Mouse (Mus musculus): ENCODE data around the gene Nfib.

The Nfib gene

DNA sequence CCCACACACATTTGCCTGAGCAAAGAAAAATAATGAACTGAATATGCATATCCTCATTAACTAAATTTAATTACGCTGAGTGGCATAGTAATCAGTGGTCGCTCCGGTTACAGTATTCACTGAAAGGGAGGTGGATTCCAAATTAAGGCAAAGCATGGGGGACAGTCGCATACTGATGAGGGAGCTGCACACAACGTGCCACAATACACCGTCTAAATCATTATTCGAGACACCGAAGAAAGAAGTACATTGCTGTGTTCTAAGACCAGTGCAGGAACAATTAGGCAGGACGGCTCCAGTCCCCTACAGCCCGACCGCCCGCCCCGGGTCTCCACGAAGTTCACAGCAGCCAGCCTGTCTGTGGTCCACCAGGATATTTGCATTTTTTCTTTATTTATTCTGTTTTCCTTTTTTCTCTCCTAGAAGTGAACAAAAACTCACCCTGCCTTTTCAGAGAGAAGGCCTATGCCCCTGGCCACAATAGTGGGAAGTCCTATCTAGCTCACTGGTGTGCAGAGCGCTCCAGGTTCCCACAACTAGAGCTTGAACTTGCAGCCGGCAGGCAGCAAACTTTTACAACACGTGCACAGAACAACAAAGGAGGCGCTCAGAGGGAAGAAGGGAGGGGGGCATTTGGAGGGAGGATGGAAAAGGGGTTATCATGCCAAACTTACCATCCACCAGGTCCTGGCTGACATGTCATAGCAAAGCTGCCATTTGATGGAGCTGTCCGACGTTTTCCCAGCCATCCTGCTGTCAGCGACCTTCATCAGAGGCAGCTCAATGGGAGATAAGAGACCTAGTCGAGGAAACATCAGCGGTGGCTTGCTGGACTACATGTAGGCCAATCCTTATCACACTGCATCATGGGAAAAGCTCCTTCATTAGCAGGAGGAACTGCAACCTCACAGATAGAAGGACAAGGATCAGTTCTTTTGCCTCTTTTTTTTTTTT, at the start of gene Nfib:
Nfib (minus strand) TSS at position 910 of the 954 bp plus-strand sequence.
- no peak for DNase-seq (ENCODE audit: low spot score)

DNA sequence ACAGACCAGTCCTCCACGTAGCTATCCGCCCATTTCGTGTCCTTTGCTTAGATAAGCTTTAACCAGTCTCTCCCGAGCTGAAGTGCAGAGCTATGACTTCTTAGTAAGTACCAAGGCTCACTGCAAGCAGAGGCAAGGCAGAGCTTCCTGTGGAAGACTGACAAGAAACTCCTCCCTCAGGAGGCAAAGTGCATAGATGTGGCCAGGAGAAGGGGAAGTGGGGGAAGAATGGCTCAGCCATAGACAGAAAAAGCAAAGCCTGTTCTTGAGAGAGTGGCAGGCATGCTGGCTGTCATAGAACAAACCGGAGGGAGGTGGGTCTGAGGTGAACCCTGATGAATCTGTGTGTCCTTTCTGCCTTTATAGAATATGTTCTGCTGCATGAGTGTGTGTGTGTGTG, 30.2 kb upstream of the Nfib start:
- no peak for DNase-seq (ENCODE audit: low spot score)

DNA sequence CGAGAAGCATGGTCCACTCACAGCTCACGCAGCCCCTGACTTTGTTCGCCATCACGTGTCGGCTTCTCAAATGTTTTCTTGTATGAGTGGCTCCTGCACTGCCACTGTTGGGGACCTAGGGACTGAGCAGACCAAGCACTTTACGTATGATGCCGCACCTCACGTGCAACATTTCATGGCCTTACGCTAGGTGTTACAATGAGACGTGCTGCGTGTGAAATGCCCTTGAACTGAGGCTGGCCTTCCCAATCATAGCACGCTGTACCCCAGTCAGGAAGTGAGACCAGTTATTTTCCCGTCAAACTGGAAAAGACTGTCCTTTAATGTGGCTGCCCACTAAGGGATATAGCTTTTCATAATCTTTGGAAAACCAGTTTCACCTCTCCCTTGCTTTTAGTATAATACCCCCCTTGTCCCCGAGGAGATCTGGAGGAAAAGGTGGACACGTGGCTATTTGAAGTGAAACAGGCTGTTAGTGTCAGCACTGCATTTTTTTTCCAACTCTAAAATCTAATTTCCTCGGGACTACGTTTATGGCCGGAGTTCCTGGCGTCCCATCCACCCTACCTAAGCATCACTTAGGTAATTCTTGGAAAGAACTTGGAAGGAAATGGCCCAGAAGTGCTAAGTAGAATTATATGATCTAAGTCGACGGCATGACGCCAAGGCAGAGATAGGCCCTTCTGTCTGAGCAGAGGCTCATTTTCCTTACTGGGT, 29.4 kb upstream of the Nfib start:
- no peak for DNase-seq (ENCODE audit: low spot score)

DNA sequence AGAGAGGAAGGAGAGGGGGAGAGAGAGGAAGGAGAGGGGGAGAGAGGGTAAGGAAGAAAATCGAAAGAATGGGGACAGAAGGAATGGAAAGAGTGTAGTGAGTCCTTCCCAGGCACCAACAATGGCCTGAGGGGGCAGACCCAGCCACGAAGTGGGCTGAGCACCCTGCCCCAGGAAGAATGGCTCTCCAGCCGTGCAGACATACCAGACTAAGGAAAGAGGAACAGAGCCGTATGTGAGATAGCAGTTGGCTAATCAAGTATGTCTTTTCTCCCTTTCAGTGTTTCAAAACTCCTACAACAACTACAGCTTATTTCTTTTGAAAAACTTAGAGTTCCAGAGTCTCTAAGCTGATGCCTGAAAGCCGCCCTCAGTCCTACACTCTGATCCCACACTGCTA, 28.8 kb upstream of the Nfib start:
- DNase-seq (ENCODE audit: low spot score): no peak

DNA sequence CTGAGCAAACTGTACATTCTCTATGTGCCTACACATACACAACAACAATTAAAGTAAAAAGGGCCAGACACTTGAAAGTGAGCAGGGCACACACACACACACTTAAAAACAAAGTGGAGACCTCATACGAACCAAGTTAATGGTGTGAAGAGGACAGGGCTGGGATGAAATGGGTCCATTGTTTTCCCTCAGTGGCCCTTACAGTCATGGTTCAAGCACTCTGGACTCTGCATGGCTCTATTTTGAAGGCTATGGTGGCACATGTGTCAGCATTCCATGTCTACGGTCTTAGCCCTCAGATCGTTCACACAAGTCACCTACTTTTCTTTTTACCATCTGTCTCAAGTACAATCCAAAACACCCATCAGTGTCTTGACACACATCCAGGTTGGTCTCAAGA, 28.1 kb upstream of the Nfib start:
- DNase-seq (ENCODE audit: low spot score): no peak

DNA sequence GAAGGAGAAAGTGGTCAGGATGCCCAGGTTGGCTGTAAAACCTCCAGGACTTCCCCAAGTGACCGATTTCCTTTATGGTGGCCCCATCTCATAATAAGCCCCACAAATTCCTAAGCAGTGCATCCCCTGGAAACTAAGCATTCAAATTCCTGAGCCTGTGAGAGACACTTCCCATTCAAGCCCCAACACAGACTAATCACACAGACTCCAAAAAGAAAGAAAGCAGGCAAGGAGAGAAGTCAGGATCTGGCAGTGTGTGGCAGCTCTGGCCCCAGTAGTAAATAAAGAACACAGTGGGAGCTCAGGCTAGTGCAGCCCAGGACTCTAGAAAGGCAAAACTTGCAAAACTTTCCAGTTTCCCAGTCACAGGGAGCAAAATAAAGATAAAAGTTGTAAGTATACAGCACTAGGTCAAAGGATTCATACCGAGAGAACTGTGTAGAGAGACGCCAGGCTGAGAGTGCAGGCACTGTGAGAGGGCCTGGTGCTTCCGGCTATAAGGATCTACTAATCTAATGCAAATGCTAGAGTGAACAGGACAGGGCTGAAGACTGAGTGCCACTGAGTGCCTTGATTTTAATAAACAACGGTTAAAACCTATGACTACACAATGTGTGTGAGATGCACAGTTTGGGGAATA, 24.8 kb upstream of the Nfib start:
- DNase-seq (ENCODE audit: low spot score): no peak

DNA sequence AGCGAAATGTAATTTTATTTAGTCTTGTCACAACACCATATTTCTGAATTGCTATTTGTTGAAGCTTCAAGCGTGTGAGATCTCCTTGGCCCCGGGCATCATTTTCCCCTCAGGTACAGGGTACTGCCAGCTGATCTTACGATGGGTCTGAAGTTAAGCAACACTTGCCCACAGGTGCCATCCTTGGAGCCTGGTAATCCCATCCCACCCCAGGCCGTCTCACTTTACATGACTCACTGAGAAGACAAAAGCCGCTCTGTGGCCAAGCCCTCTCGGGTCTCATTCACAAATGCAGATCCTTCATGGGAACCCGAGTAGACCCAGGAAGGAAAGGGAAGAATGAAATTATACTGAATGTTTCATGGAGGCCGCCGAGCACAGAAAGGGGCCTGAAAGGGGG, 18.5 kb upstream of the Nfib start:
- no peak for DNase-seq (ENCODE audit: low spot score)

DNA sequence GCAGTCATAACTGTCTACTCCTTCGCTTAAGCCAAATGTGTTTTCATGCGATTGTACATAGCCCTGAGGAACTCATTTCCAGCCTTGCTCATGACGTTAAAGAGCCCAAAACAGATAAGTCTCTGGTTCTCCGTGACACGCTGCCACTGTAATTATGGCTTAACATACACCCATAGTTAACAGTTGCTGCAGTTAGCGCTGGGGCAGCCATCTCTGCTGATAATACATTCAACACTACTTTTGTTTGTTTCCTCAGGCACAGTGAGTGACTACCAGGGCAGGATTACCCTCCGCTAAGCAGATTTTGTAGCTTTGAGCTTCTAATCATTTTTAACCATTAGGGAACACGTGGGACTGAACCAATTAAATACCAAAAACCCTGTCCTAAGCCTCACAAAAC, 17.5 kb upstream of the Nfib start:
- no peak for DNase-seq (ENCODE audit: low spot score)

DNA sequence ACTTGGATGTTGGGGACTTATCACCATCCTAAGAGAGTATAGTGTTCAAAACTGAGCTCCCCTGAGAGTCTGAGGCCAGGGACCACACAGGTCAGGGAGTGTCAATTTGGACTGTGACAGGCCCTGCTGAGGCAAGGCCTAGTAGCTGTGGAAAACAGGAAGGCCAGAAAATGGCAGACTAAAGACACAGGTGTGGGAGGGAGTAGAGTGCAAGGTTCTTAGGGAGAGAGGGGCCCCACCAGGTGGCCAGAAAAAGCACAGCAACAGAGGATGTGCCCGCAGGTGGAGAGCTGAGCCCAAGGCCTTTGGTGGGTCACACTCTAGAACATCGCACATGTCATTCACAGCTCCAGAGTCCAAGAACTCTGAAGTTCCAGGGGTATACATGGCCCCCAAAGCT, 10.3 kb upstream of the Nfib start:
- DNase-seq (ENCODE audit: low spot score): no peak

DNA sequence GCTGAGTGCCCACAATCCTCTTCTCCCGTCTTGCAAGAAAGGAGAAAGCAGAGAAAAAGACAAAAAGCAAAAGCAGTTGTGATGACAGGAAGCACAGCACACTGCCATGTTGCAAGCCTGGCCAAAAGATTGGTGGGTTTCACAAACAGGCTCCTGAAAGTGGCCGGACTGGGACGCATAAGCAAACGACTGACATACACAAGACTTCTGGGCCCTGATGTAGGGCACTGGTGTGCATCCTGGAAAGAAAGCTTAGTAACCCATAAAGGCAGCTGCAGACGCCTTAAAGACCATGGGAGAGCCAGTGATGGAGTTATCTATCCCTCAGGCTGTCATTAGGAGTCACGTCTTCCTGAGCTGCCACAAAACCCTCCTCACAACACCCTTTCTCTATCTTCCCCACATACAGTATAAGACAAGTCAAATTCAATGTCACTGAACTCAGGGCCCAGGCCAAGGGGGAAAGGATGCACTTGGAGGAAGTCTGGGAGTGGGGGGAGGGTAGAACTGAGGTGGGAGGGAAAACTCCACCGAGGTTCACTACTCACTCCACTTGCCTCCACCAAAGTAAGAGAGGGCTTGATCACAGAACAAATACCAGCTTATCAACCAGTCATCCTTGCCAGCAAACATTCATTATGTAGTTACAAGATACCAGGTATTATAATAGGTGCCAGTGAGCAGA, 6.2 kb upstream of the Nfib start:
- no peak for DNase-seq (ENCODE audit: low spot score)

DNA sequence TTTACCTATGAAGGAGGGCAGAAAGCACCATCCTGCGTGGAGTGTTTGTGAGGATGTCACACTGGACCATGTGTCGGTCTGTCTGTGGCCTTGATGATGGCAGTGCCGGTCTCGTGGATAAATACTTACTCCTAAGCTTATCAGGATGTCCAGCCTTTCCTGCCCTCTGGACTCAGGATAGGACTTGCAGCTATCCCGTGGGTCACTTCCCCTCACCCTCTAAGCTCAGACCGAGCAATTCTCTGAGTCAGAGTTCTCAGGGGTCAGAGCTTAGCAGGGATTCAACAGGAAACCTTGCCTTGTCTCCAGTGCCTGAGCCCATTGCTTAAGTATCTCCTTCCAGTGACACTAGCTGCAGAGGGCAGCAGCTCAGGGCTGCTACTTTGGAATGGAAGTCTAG, 4.1 kb upstream of the Nfib start:
- DNase-seq (ENCODE audit: low spot score): no peak

DNA sequence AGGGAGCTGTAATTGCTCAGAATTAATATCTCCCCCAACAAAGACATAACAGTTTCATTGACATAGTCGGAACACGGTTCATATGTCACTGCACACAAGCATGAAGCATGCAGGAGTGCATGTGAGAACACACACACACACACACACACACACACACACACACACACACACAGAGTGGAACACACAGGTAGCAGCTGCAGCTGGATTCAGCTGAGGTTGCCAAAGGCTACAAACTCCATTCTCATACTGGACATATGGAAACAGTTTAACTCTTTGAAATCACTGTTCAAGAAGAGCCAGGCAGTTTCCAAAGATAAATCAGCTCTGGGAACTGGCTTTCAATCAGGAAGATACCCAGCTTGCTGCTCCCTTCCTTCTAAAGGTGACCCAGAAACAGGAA, 462 bp upstream of the Nfib start:
- DNase-seq (ENCODE audit: low spot score): no peak

DNA sequence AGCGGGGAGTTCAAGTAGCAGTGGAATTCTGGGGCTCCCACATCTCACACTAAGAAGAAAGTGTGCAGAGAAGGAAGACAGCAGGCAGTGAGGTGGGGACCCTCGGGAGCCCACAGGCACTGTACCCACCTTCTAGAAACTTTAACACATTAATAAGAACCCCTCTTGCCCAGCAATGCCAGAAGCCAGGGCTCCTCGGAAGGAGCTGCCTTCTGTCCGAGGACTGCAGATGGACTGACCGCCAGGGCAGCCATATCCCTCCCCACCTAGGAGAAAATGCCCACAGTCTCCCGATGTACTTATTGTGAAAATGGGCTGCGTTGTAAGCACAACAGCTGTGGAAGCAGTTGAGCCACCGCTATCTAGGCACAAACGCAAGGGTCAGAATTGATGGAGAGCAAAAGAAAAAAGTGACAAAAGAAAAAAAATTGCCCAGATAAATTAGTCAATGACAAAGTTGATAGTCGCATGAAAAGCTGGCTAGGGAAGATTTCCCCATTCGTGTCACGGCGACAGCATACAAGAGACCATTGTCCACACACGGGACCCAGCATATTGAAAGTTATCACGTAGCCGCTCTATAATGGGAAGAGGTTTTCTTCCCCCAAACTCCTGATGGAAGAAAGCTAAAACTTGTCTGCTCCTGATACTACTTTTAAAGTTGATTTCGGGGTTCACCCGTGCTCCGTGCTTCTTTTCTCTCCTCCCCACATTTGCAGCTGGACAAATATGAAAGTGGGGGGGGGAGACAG, 1.3 kb downstream of the Nfib start:
- no peak for DNase-seq (ENCODE audit: low spot score)

DNA sequence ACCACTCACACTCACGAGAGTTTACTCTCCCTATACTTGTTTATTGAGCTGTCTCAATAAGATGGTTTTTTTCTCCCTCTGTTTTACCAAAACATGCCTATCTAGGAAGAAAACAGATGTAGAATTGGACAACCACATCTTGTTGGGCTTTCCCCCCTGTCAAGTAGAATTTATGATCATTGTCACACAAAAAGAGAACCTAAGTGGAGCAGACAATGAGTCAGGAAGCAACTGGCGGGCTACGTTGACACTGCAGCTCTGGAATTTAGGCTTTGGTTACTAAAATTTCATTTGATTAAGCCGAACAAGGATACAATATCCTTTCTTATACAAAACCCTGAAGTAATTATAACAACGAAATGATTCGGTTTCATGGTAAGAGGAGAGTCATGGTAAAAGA, 2.7 kb downstream of the Nfib start:
- DNase-seq (ENCODE audit: low spot score): no peak

DNA sequence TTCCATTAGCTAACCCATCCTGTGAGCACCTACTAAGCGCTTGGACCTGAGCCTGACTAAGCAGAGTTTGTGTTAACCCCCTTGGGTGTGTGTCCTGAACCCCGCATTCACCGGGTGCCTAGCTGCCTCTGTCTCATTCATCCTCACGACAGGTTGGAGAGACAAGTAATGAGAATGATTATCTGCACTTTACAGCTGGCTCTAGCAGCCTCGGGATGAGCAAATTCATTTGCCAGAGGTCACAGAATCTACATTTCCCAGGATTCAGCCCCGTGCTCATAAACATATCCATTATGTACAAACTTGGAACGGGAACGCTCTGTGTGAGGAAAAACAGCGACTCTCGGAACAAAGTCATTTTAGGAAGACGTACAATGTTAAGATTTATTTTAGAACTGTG, 6.0 kb downstream of the Nfib start:
- DNase-seq (ENCODE audit: low spot score): no peak

DNA sequence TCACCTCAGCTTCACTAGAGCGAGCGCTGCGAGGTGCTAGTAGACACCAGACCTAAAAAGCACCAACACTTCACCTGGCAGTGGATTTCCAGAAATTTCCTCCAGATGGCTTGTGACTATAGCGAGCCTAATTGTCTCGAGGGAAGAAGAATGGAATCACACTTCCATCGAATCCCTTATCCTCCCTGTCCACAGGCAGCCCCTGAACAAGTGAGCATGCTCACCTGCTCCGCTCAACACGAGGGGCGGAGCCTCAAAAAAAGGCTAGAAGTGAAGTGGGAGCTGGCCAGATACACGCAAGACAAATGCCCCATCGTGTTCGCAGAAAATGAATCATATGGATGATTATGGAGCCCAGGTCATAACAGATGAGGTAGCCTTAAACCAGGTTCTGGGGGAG, 6.9 kb downstream of the Nfib start:
- DNase-seq (ENCODE audit: low spot score): no peak

DNA sequence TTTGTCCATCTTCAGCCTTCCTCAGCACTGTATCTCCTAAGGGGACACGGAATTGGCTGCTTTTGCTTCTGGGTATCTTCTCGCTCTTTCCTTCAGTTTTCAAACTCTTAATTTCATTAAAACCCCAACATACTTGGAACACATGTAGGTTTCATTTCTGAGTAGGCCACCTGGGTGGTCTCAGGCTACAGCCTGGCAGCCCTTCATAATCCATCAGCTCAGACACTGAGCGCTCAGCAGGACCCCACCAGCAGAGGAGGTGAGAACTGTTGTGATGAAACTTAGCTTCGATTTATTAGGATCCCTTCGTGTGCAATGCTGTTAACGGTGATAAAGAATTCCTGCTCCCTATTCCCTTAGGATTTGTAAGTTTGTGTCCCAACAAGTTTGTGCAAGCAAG, 8.4 kb downstream of the Nfib start:
- DNase-seq (ENCODE audit: low spot score): no peak

DNA sequence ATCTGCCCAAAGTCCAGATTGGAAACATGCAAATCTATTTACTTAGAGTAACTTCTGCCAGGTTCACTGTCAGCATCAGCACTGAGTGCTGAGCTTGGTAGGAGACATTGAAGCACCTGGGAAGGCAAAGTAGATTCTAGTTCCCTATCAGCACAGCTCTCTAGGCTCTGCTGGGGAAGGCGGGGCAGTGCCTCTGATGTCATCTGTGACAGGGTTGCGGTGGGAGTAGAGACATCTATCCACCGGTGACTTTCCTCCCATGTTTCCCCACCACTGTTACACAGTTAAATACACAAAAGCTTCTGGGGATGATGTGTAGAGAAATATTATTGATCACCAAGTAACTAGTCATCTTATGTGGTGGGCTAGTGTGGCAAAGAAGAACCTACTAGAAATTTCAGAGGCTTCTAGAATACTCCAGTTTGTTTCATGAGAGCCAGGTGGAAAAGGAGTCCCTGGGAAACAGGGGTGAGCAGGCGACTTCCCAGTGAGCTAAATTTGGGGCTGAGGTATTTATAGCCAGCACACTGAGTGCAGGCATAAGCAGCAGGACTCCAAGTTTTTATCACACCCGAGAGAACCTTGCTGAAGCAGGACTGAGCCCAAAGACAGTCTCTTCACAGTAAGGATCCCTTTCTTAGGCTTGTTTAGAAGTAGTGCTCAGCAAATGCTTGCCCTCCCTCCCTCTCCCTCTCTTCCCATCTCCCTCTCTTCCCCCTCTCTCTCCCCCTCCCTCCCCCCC, 9.6 kb downstream of the Nfib start:
- no peak for DNase-seq (ENCODE audit: low spot score)

DNA sequence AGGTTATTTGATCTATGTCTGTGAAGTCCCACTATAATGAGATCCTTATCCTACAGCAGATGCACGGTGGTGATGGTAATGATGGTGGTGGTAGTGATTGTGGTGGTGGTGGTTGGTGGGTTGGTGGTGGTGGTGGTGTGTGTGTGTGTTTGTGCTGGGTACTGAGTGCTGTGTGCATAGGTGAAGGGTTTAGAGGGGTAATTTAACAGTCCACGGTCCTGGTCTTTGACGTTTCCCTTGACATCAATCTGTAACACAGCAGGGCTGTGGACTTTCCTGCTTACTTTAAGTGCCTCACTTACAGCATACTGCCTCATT, 13.6 kb downstream of the Nfib start:
- no peak for DNase-seq (ENCODE audit: low spot score)

DNA sequence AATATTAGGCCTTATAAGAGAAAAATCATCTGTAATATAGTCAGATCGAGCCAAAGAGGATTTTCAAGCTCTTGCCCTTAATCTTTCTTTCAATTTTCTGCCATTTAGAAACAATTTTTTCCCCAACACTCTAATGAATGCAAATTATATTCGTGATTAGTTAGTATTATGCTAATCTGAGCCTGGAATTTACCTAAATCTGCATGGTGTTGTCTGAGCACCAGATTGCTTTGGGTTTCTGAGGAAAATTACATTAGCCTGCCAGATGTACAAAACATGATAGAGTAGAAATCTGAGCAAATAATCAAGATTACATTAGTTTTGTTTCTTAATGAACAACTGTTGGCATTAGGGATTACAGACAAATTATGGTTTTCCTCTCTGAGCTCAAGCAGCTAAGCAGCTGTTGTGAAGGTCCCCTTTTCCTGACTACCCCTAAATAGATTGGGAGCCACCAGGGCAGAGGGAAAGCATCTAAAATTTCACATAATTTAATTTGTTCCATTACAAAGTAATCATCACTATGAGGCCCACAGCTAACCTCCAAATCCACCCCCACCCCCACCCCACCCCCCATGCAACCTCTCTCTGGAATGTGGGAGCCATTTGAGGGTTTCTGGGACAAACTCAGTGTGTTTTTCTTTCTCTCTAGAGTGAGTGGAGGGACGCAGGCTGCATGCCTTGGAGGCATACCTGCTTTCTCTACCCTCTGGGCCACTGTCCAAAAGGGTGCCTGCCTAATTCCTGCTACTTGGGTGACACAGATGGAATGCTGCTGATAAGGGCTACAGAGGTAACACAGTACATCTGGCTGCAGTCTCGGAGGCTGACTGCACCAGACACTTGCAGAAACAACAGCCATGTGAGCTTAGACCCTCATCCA, 14.2 kb downstream of the Nfib start:
- DNase-seq (ENCODE audit: low spot score): peak; percentile 10

All from lung, postnatal 25 days (tissue).